Mouse (Mus musculus) C2C12 (cell line): Measurements from ENCODE around the gene Irx5.

Experiments
- CEBPB ChIP-seq: IDR thresholded peaks from one replicate; pipeline ENCODE4 v1.6.1; 2011; ENCODE audit warnings: low read depth, mild to moderate bottlenecking, control low read depth, moderate library complexity
- CTCF ChIP-seq: IDR thresholded peaks from one replicate; pipeline ENCODE4 v1.5.1; 2011; ENCODE audit not compliant: control insufficient read depth, insufficient read depth, insufficient read length
- FOSL1 ChIP-seq: IDR thresholded peaks from one replicate; pipeline ENCODE4 v1.8.0; 2011; ENCODE audit warnings: mild to moderate bottlenecking, low read length; ENCODE audit not compliant: poor library complexity, insufficient read depth, severe bottlenecking
- MAX ChIP-seq: IDR thresholded peaks from one replicate; pipeline ENCODE4 v1.6.1; 2011; ENCODE audit warnings: mild to moderate bottlenecking, control low read depth
- MYOD1 ChIP-seq: IDR thresholded peaks from one replicate; pipeline ENCODE4 v1.6.1; 2011; ENCODE audit warnings: low read depth; ENCODE audit not compliant: control insufficient read depth, insufficient read length
- MYOG ChIP-seq: IDR thresholded peaks from one replicate; pipeline ENCODE4 v1.6.1; 2011; ENCODE audit not compliant: control insufficient read depth, insufficient read length; ENCODE audit errors: extremely low read depth
- USF1 ChIP-seq: IDR thresholded peaks from one replicate; pipeline ENCODE4 v1.6.1; 2011; ENCODE audit warnings: low read depth, mild to moderate bottlenecking, control low read depth, moderate library complexity

DNA sequence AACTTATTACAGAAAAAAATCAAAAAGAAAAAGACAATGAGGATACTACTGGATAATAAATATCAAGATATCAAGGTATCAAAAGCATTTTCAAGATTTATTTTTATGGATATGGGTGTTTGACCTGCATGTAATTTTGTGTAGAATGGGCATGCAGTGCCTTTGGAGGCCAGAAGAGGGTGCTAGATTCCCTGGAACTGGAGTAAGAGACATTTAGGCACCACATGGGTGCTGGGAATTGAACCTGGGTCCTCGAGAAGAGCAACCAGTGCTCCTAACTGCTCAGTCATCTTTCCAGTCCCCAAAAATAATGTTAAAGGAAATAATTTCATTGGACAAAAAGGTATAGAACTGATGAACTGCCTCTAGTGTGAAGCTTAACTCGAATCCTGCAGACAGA lies 30.2 kb upstream of the Irx5 start:
- TF ChIP-seq CTCF (no peak), MAX (no peak), MYOD1 (no peak), USF1 (no peak), FOSL1 (no peak), MYOG (no peak), CEBPB (no peak)
